8 mouse cellular contexts compared by ENCODE assay signal in the genomic region with DNA sequence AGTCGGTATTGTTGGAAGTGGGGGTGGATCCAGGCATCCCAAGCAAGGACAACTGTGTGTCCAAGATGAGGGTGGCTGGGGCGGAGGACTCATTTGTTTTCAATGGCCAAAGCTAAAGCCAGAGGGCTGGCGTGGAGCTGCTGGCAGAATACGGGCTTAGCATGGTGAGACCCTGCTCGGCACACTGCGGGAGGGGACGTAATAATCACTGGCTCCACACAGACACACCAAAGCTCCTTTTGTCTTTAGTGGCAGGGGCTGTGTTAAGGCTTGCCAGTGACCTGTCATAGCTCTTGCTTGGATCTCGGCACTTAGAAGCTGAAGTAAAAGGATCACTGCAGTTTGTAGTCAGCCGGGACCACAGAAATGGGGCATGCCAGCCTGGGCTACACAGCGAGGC.
DNase-seq lines count a peak whose midpoint lies in the region; ATAC-seq lines count a peak whose summit lies in the region.

No protein-coding gene starts in this region.

- intact Hi-C loops in left cerebral cortex, postnatal 4 days (cut with DNase I): no loop called here
- intact Hi-C loops in left cerebral cortex, postnatal 10 days (cut with DNase I): no loop called here

- H3K27ac ChIP-seq in forebrain, embryonic 11.5 days (ENCODE audit: low read depth, low read length): peak overlapping the region; percentile 32
- peak overlapping the region; percentile 86 for H3K27ac ChIP-seq in limb, embryonic 10.5 days
- H3K27ac ChIP-seq in neural tube, embryonic 14.5 days (ENCODE audit: low read depth, low read length): peak overlapping the region; percentile 3

- H3K9ac ChIP-seq in forebrain, embryonic 11.5 days (ENCODE audit: low read length): peak overlapping the region; percentile 20
- H3K9ac ChIP-seq in neural tube, embryonic 14.5 days (replicated peaks; ENCODE audit: low read depth, low read length): no peak overlapping the region

- peak; percentile 69 for DNase-seq in left cerebral cortex, postnatal 4 days
- no peak for DNase-seq in left cerebral cortex, postnatal 10 days (ENCODE audit: extremely low spot score in 1 of 2, low spot score in 2 of 2)
- DNase-seq in forebrain, embryonic 11.5 days (ENCODE audit: low spot score): no peak
- no peak for DNase-seq in limb, embryonic 10.5 days (ENCODE audit: low spot score)
- no peak for DNase-seq in B cell, adult 2 months
- no peak for DNase-seq in embryo, embryonic 11 days
- DNase-seq in frontal cortex, postnatal 14 days (ENCODE audit: low spot score in 2 of 2): no peak

- H3K27me3 ChIP-seq in forebrain, embryonic 11.5 days (ENCODE audit: control insufficient read depth, insufficient read depth, low read length): no peaks in the 10 kb centered on the region
- H3K27me3 ChIP-seq in limb, embryonic 10.5 days (ENCODE audit: low read depth, poor library complexity, severe bottlenecking): no peaks in the 10 kb centered on the region
- no peaks in the 10 kb centered on the region for H3K27me3 ChIP-seq in neural tube, embryonic 14.5 days (ENCODE audit: control insufficient read depth, insufficient read depth, low read length)

- no peaks in the 10 kb centered on the region for H3K36me3 ChIP-seq in forebrain, embryonic 11.5 days (ENCODE audit: control insufficient read depth, insufficient read depth, low read length)
- H3K36me3 ChIP-seq in limb, embryonic 10.5 days: peaks cover 48% of the 10 kb centered on the region
- H3K36me3 ChIP-seq in neural tube, embryonic 14.5 days (ENCODE audit: control insufficient read depth, insufficient read depth, low read length): no peaks in the 10 kb centered on the region

- no peak overlapping the region for H3K4me3 ChIP-seq in forebrain, embryonic 11.5 days (ENCODE audit: low read depth, low read length)
- peak overlapping the region; percentile 33 for H3K4me3 ChIP-seq in limb, embryonic 10.5 days
- H3K4me3 ChIP-seq in neural tube, embryonic 14.5 days (ENCODE audit: low read depth, low read length): 0 out of 2 replicates have a peak overlapping the region, but pooled peaks have one; percentile 8

- WGBS in forebrain, embryonic 11.5 days: 30% methylated on average over 10 of the region's 10 CpGs
- whole genome bisulfite sequencing in limb, embryonic 10.5 days: 21% methylated on average over 10 of the region's 10 CpGs
- 13% methylated on average over 10 of the region's 10 CpGs for WGBS in neural tube, embryonic 14.5 days

- H3K9me3 ChIP-seq in forebrain, embryonic 11.5 days (ENCODE audit: control insufficient read depth, low read length): no peaks in the 10 kb centered on the region
- H3K9me3 ChIP-seq in limb, embryonic 10.5 days (replicated peaks): no peaks in the 10 kb centered on the region
- no peaks in the 10 kb centered on the region for H3K9me3 ChIP-seq in neural tube, embryonic 14.5 days (ENCODE audit: control insufficient read depth, low read length)

- H3K4me2 ChIP-seq in forebrain, embryonic 11.5 days (ENCODE audit: low read depth, low read length, severe bottlenecking): peak overlapping the region; percentile 6; the same call in 1 of the 2 replicates
- H3K4me2 ChIP-seq in neural tube, embryonic 14.5 days (ENCODE audit: low read depth, low read length): peak overlapping the region; percentile 26

- H3K4me1 ChIP-seq in forebrain, embryonic 11.5 days (replicated peaks; ENCODE audit: control insufficient read depth, insufficient read depth, low read length): peaks cover 32% of the 10 kb centered on the region
- peaks cover 65% of the 10 kb centered on the region for H3K4me1 ChIP-seq in limb, embryonic 10.5 days
- peaks cover 29% of the 10 kb centered on the region for H3K4me1 ChIP-seq in neural tube, embryonic 14.5 days (ENCODE audit: control insufficient read depth, insufficient read depth, low read length)

- no peak for ATAC-seq in forebrain, embryonic 11.5 days (replicated peaks; ENCODE audit: low FRiP score)
- ATAC-seq in neural tube, embryonic 14.5 days (ENCODE audit: low read depth): no peak

Comparison
In these comparisons a context has a peak if more than half of its experiments do, and no peak if none do; other contexts are left out.
1. H3K27ac ChIP-seq: peak in every context shown above with its lines; median percentile 86 in limb, embryonic 10.5 days; 32 in forebrain, embryonic 11.5 days; 3 in neural tube, embryonic 14.5 days.